Mouse (Mus musculus) thymus, adult 2 months (tissue): ENCODE data around the gene Hexdc.

Source experiments
- CTCF ChIP-seq: fragments of 200-500 bp; IDR thresholded peaks from 2 replicates; pipeline ENCODE4 v1.5.1; 2012; ENCODE audit warnings: mild to moderate bottlenecking, control low read depth, low read length, moderate library complexity, borderline replicate concordance; ENCODE audit not compliant: control insufficient read depth, poor library complexity, insufficient read depth; ENCODE audit errors: extremely low read depth
- POLR2A ChIP-seq: fragments of 200-500 bp; IDR thresholded peaks from 2 replicates; pipeline ENCODE4 v1.6.1; 2012; ENCODE audit warnings: mild to moderate bottlenecking, low read length, control low read depth, moderate library complexity; ENCODE audit not compliant: control insufficient read depth, poor library complexity, insufficient read depth; ENCODE audit errors: extremely low read depth

GRCm38 (mm10) chr11:121176285-121177270 lies 27.7 kb upstream of the Hexdc start:
- TF ChIP-seq POLR2A (no peak), CTCF (peak; percentile 88; the same call in 1 of the 2 replicates)
